Mouse (Mus musculus) c-Kit-positive CD71-positive TER-119-negative erythroid progenitor cells, embryonic 14.5 days (primary cell): Measurements from ENCODE around the gene Plekhg1.

Experiments
- DNase-seq: peaks from one replicate; pipeline ENCODE4 v3.0.0-alpha.2; 2013; ENCODE audit warnings: low read depth

The Plekhg1 gene

DNA sequence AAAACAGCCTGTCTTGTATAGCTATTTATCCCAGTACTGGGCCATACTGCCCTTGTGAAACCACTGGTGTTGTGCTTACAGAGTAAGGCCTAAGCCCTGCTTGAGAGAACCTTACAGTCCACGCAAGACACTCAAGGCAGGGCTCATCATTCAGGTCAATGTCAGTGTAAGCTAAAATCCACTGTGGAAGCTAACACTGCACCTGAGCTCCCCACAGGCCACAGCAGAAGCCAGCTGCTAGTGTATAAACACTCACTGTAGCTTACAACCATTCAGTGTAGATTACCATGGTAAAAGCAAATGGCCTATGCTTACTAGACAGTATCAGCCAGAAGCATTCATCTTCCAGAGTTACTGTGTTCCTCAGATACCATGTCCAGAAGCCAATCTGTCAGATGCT is 90.5 kb downstream of the Plekhg1 start:
- no peak for DNase-seq

DNA sequence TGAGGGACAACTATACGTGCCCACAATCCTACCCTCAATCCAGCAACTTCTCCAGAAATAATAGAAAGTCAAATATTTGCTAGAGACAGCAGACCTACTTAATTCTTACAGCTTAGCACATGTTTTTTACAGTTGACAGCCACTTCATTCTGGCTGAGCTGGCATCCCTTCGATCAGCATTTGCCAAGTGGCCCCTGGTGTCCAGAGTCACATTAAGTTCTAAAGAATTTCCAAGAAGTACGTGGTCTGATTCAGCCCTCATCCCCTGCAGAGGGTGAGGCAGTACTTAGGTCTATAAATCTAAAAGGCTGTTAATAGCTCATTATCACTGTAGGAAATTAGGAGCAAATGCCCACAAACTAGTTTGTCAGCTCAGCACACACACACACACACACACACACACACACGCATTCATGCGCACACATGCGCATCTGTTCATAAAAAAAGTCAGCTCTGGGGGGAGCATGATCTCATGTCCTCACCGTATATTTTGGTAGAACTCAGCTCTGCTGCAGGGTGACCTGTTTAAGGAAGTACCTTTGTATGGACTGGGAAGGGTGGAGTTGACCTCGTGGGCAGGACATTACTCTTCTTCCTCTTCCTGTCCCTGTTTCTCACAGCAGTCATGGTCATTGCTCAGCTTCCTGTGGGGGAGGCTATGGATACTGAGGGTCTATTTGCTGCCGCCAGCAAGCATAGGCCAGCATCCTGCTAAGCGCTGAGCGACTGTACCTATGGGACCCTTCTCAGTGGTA is 91.6 kb downstream of the Plekhg1 start:
- no peak for DNase-seq

DNA sequence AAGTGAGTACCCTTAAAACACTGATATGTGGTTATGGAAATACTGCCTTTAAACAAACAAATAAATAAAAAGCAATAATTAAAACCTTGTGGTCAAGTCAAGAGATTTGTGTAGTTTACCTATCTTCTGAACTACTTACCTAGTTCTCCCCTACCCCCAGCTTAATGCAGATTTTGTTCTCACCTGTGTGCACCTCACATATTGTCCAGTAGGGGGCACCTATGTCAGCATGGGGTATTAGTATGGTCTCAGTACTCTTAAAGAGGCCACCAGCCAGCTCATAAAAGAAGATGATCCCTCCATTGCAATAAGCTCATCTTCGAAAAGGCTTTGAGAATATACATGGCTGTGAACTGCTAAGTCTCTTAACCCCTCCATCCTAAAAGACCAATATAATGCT is 93.9 kb downstream of the Plekhg1 start:
- DNase-seq = no peak

GRCm38 (mm10) chr10:3834678-3835077 is 94.5 kb downstream of the Plekhg1 start:
- DNase-seq = no peak

DNA sequence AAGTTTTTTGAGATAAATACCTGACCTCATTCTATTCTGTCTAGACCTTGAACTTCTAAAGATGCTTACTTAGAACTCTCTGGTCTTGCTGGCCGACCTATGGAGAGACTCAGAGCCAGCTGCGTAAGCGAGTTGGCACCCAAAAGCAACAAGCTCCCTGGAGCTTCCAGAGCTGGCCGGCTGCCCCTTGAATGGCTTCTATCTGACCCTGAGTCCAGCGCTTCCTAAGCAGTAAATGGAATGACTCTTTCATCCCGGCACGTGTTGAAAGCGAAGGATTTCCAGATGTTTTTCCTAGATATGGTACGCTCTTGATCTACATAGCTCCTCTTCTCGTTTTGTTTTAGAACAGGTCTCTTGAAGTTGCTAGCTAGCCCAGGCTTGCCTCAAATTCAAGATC is 95.5 kb downstream of the Plekhg1 start:
- DNase-seq = no peak

GRCm38 (mm10) chr10:3839748-3840432 is 99.7 kb downstream of the Plekhg1 start:
- no peak for DNase-seq

DNA sequence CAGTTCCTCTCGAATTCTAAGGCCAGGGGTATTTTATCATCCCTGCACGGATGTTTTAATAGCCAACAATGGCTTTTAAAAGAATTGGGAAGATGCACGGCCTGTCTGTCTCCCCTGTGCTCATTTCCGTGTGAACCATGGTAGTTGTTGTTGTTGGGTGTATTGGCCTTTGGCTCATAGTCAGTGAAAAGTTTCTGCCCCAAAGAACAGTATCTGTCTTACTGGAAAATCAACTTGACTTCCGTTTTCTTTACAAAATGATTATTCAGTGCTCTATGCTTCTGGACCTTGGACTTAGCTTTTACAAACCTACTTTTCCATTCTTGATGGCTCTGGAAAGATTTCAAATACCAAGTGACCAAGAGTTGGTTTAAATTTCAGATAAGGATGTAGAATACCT is 104.3 kb downstream of the Plekhg1 start:
- DNase-seq = no peak

GRCm38 (mm10) chr10:3847021-3847420 is 106.9 kb downstream of the Plekhg1 start:
- no peak for DNase-seq

DNA sequence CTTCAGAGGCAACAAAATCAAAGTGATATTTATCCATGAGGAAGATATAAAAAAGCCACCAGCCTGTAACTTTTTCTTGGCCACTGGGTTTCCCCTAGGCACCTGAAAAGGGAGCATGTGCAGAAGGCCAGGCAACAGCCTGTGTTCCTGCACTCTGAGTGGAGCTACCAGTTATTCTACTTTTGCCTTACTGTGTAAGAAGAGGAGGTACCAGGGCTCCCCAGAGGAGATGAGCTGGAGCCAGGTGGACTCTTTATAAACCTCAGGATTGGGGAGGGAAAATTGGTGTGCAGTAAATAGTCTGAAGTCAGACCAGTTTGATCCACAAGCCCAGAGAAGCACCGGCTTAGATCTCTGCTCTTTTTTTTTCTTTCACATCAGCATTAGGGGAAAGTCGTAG is 111.3 kb downstream of the Plekhg1 start:
- no peak for DNase-seq

GRCm38 (mm10) chr10:3852733-3853132 is 112.6 kb downstream of the Plekhg1 start:
- no peak for DNase-seq

DNA sequence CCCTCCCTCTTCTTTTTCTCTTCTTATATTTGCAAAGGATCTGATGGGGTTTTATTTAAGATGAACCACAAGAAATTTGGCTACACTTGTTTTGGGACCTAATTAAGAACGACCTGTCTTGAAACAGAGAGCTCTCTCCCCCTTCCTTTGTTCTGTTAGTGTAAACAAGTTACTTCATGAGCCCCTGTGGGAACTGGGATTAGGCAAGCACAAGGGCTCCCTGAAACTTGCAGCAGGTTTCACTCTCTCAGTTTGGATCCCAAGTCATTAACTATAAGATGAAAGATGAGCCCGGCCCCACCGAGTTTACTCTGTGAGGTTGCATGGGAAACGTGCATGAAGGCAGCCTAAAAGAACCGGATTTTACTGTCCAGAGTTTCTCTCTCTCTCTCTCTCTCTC is 117.7 kb downstream of the Plekhg1 start:
- DNase-seq = no peak

DNA sequence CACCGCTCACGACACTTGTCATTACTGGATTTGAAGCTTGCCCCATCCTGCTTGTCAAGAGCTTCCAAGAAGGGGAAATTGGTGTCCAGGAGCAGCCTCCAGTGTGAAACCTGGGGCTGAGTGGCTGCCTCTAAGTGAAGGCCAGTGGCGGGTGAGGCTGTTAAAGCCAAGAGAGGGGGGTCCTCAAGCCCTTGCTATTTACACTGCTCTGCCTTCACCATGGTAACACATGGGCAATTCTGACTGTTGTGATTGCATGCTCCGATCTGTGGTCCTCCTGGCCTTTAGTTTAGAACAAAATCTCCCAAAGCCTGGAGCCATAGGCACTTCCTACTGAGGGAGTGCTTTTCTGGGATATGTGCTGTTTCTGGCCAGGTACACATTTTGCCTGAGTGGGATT is 118.3 kb downstream of the Plekhg1 start:
- DNase-seq = no peak

DNA sequence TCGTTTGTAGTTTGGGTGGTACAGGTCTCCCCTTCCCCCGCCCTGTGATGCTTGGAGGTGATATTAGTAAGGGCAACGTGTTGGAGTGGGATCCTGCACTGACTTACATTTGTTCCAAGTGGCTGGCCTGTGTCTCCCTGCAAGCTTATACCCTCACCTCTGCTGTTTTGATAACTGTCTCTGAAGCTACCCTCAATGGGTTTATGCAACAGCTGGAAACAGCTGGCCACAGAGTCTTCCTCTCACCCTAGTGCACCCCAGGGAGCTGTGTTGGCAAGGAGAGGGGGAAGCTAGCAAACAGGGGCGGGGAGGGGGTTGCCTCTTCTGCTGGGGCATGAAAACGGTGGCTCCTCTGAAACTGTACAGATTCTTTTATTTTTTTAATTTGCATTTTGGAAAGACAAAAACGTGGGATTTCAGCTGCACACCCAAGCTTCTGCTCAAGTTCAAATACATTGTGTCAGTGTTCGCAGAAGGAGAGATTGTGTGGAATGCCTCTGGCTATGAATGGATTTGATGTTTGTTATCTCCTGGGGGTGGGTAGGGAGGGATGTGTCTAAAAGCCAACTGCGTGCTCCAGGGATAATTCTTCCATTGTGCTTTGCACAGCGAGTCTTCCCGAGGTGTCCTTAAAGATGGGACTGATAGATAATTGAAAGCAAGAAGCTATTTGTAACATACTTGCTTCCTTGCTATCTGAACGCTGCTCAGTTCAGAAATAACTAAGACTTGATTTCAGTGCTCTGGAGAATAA is 119.0 kb downstream of the Plekhg1 start:
- no peak for DNase-seq

DNA sequence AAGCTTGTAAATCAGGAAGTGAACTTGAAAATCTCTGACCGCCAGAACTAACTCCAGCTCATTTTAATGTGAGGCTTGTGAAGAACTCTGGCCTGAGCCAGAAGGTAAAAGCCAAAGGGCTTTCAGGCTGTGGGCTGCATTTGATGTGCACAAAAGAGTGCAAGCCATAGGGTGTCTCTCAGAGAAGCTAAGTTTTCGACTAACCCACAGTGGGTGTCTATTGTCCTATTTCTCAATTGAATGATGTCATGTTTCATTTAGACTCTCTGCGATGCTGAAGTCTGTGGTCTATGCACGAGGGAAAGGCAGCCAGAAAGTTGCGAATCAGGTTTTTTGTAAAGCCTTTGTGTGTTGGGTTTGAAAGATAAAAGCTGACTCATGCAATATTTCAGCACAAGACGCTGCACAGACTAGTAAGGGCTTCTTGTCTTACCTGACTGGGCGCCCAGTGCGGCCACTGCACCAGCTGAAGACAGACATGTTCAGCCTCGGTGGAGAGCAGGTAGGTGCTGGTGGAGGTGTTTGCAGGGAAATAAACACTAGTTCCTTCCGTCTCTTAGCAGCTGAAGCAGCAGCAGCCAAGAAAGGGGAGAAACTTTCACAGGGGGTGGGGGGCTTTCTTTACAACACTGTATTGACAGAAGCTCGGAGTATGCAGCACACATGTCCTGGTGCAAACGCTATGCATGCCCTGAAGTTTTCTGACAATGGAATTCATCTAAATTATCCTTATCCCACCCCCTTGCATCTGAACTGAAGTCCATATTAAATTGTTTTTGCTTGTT is 123.4 kb downstream of the Plekhg1 start:
- no peak for DNase-seq

GRCm38 (mm10) chr10:3864196-3864540 is 124.0 kb downstream of the Plekhg1 start:
- DNase-seq = no peak

- no peak for DNase-seq
Measured at GRCm38 (mm10) chr10:3867298-3867697, 127.1 kb downstream of the Plekhg1 start.

DNA sequence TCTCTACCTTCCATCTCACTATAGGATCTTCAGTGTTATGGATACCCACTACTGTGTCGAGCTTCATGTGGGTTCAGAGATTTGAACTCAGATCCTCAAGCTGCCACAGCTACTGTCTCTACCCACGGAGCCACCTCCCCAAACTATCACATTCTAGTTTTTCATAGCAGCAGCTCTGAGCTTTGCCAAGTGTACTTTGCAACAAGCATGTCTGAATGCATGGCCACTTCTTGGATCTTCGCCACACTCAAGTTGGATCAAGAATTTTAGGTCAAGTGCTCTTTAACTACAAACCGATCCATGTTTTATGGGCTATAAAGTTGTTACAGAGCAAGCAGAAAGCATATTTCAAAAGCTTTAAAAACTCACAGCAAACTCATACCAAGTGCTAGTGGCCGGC is 130.7 kb downstream of the Plekhg1 start:
- no peak for DNase-seq

DNA sequence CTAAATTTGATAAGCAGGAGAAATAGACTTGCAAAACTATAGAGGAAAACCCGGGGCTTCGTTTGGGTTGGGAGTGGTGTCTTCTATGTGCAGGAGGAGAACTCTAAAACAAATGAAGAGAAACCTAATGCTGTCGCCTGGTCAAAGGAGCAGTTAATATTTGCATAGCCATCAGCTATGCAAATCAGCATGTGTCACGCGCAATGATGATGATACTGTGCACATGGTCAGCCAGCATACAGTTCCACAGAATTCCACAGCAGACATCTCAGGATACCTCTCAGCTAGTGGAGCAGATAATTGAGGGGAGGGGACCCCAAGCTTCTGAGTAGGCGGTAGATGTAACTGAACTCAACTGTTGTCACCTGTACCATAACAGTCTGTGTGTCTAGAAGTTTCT is 133.3 kb downstream of the Plekhg1 start:
- no peak for DNase-seq

- no peak for DNase-seq
Measured at GRCm38 (mm10) chr10:3877852-3878535, 137.8 kb downstream of the Plekhg1 start.

GRCm38 (mm10) chr10:3881179-3881578 is 141.0 kb downstream of the Plekhg1 start:
- no peak for DNase-seq

- no peak for DNase-seq
Measured at GRCm38 (mm10) chr10:3888510-3888909, 148.3 kb downstream of the Plekhg1 start.
